Mouse (Mus musculus) liver, embryonic 15.5 days (tissue): ENCODE data around the gene Slc22a8. TPM values are rescaled to one million over a fixed set of nuclear protein-coding genes. Genes with fewer than 3 reads are reported as not detected.

ENCODE experiments used
- ATAC-seq: fragments of 200-750 bp; cut with Nextera tagmentation; 2 replicates; pipeline ENCODE4 v1.8.0; 2017; ENCODE audit warnings: moderate number of reproducible peaks, mild to moderate bottlenecking, moderate library complexity; ENCODE audit not compliant: insufficient read depth
- H3K27ac ChIP-seq: fragments of 300-500 bp; sonication (generic); replicated peaks from 2 replicates; pipeline ENCODE4 v1.5.1; 2015; ENCODE audit warnings: mild to moderate bottlenecking, inconsistent platforms
- H3K27me3 ChIP-seq: fragments of 300-500 bp; sonication (generic); 2 replicates; pipeline ENCODE4 v1.6.1; 2015; ENCODE audit warnings: mild to moderate bottlenecking, inconsistent platforms
- H3K36me3 ChIP-seq: fragments of 300-500 bp; sonication (generic); replicated peaks from 2 replicates; pipeline ENCODE4 v1.6.1; 2015; ENCODE audit warnings: moderate library complexity, mild to moderate bottlenecking, inconsistent platforms
- H3K4me1 ChIP-seq: fragments of 300-500 bp; sonication (generic); replicated peaks from 2 replicates; pipeline ENCODE4 v1.6.1; 2015; ENCODE audit warnings: inconsistent platforms
- H3K4me2 ChIP-seq: fragments of 300-500 bp; sonication (generic); 2 replicates; pipeline ENCODE4 v1.6.1; 2015; ENCODE audit warnings: moderate library complexity, mild to moderate bottlenecking, inconsistent platforms
- H3K4me3 ChIP-seq: fragments of 300-500 bp; sonication (generic); replicated peaks from 2 replicates; pipeline ENCODE4 v1.5.1; 2015; ENCODE audit warnings: mild to moderate bottlenecking, inconsistent platforms
- H3K9ac ChIP-seq: fragments of 300-500 bp; sonication (generic); 2 replicates; pipeline ENCODE4 v1.6.1; 2015; ENCODE audit warnings: moderate library complexity, mild to moderate bottlenecking, inconsistent platforms
- H3K9me3 ChIP-seq: fragments of 300-500 bp; sonication (generic); replicated peaks from 2 replicates; pipeline ENCODE4 v1.6.1; 2016; ENCODE audit warnings: inconsistent platforms
- WGBS: fragments of 180-500 bp; shearing (Covaris S2); methylation state at CpG from one replicate; pipeline ENCODE4 v1.1.7; 2015; ENCODE audit warnings: mixed read lengths; ENCODE audit not compliant: insufficient replicate concordance; 5-methylcytosine and 5-hydroxymethylcytosine counted together
- polyA plus RNA-seq: library from polyadenylated mRNA; unstranded; fragments of >200 nt; fragmentation: Nextera tagmentation; extraction: Ambion mirVana; gene quantifications from 2 replicates; pipeline ENCODE4 v1.2.1, GENCODE M21; 2015

Gene Slc22a8
- polyA plus RNA-seq, 1 experiment from 2014 or later, result 2.1 TPM

GRCm38 (mm10) chr19:8621098-8621497 is 30.0 kb downstream of the Slc22a8 start:
- Histone ChIP-seq H3K27me3 (no peaks in the 10 kb centered on the region; the same call in 1 of the 2 replicates), H3K36me3 (no peaks in the 10 kb centered on the region), H3K9me3 (no peaks in the 10 kb centered on the region), H3K4me2 (no peak overlapping the region), H3K27ac (no peak overlapping the region), H3K4me3 (no peak overlapping the region), H3K4me1 (no peaks in the 10 kb centered on the region), H3K9ac (no peak overlapping the region)
- 76% methylated on average over 7 of the region's 7 CpGs for WGBS
- ATAC-seq, result no peak

- no peak overlapping the region for H3K4me3 ChIP-seq
- no peaks in the 10 kb centered on the region for H3K9me3 ChIP-seq
- no peaks in the 10 kb centered on the region for H3K36me3 ChIP-seq
- H3K4me1 ChIP-seq, result 0 out of 2 replicates have a peak, but pooled peaks cover 4% of the 10 kb centered on the region
- H3K27me3 ChIP-seq, result no peaks in the 10 kb centered on the region; the same call in 1 of the 2 replicates
- peak; percentile 34; the same call in 1 of the 2 replicates for ATAC-seq
- no peak overlapping the region for H3K27ac ChIP-seq
- H3K9ac ChIP-seq, result no peak overlapping the region
- 47% methylated on average over 2 of the region's 2 CpGs for WGBS
- H3K4me2 ChIP-seq, result no peak overlapping the region
These were observed 39.2 kb downstream of the Slc22a8 start for GRCm38 (mm10) chr19:8630249-8630648.

GRCm38 (mm10) chr19:8630826-8631225 is 39.8 kb downstream of the Slc22a8 start:
- Histone ChIP-seq H3K9me3 (no peaks in the 10 kb centered on the region), H3K27me3 (no peaks in the 10 kb centered on the region), H3K4me1 (0 out of 2 replicates have a peak, but pooled peaks cover 4% of the 10 kb centered on the region), H3K36me3 (no peaks in the 10 kb centered on the region), H3K4me3 (no peak overlapping the region), H3K27ac (no peak overlapping the region), H3K4me2 (no peak overlapping the region), H3K9ac (no peak overlapping the region)
- WGBS, result 47% methylated on average over 6 of the region's 6 CpGs
- no peak for ATAC-seq

- no peaks in the 10 kb centered on the region for H3K27me3 ChIP-seq
- H3K9me3 ChIP-seq, result no peaks in the 10 kb centered on the region
- H3K27ac ChIP-seq, result no peak overlapping the region
- H3K4me1 ChIP-seq, result 0 out of 2 replicates have a peak, but pooled peaks cover 4% of the 10 kb centered on the region
- H3K4me3 ChIP-seq, result no peak overlapping the region
- no peaks in the 10 kb centered on the region for H3K36me3 ChIP-seq
- H3K9ac ChIP-seq, result no peak overlapping the region
- ATAC-seq, result no peak
- H3K4me2 ChIP-seq, result no peak overlapping the region
- WGBS, result 36% methylated on average over 1 of the region's 1 CpGs
These were observed 41.0 kb downstream of the Slc22a8 start for GRCm38 (mm10) chr19:8632029-8632428.

GRCm38 (mm10) chr19:8642086-8642485 is 51.0 kb downstream of the Slc22a8 start:
- Histone ChIP-seq H3K36me3 (no peaks in the 10 kb centered on the region), H3K27me3 (no peaks in the 10 kb centered on the region), H3K4me2 (no peak overlapping the region), H3K9ac (no peak overlapping the region), H3K4me3 (no peak overlapping the region), H3K4me1 (no peaks in the 10 kb centered on the region), H3K27ac (no peak overlapping the region), H3K9me3 (no peaks in the 10 kb centered on the region)
- ATAC-seq, result no peak
- WGBS, result 14% methylated on average over 5 of the region's 5 CpGs

- H3K27me3 ChIP-seq, result no peaks in the 10 kb centered on the region
- H3K27ac ChIP-seq, result no peak overlapping the region
- H3K36me3 ChIP-seq, result no peaks in the 10 kb centered on the region
- no peaks in the 10 kb centered on the region for H3K4me1 ChIP-seq
- no peaks in the 10 kb centered on the region for H3K9me3 ChIP-seq
- H3K4me3 ChIP-seq, result no peak overlapping the region
- WGBS, result 62% methylated on average over 2 of the region's 2 CpGs
- H3K9ac ChIP-seq, result no peak overlapping the region
- no peak for ATAC-seq
- no peak overlapping the region for H3K4me2 ChIP-seq
These were observed 55.3 kb downstream of the Slc22a8 start for GRCm38 (mm10) chr19:8646393-8646792.

GRCm38 (mm10) chr19:8655833-8656232 is 64.8 kb downstream of the Slc22a8 start:
- ATAC-seq, result no peak
- no peaks in the 10 kb centered on the region for H3K9me3 ChIP-seq

GRCm38 (mm10) chr19:8656341-8656740 is 65.3 kb downstream of the Slc22a8 start:
- no peak overlapping the region for H3K27ac ChIP-seq
- no peaks in the 10 kb centered on the region for H3K4me1 ChIP-seq
- WGBS, result 65% methylated on average over 4 of the region's 4 CpGs
- H3K36me3 ChIP-seq, result no peaks in the 10 kb centered on the region
- H3K4me3 ChIP-seq, result no peak overlapping the region
- ATAC-seq, result no peak
- no peak overlapping the region for H3K9ac ChIP-seq
- H3K4me2 ChIP-seq, result no peak overlapping the region
- peaks cover 10% of the 10 kb centered on the region; the same call in 1 of the 2 replicates for H3K27me3 ChIP-seq
- no peaks in the 10 kb centered on the region for H3K9me3 ChIP-seq

More at GRCm38 (mm10) chr19:8655833-8656232, 64.8 kb downstream of the Slc22a8 start:
- H3K27ac ChIP-seq, result no peak overlapping the region
- no peak overlapping the region for H3K4me3 ChIP-seq
- H3K4me1 ChIP-seq, result no peaks in the 10 kb centered on the region
- no peaks in the 10 kb centered on the region for H3K36me3 ChIP-seq
- no peak overlapping the region for H3K4me2 ChIP-seq
- H3K27me3 ChIP-seq, result peaks cover 6% of the 10 kb centered on the region; the same call in 1 of the 2 replicates
- H3K9ac ChIP-seq, result no peak overlapping the region

Other genes with a start within 250 kb of the Slc22a8 start
- gene Slc22a30, start 186.1 kb upstream of the Slc22a8 start, polyA plus RNA-seq, result not detected in 2 replicates
- gene Slc22a6, start 26.8 kb downstream of the Slc22a8 start, polyA plus RNA-seq, result 0.02 TPM in 1 of 2 replicates, not detected in the other
- gene Chrm1, start 72.5 kb downstream of the Slc22a8 start, polyA plus RNA-seq, result 0.02 TPM in 1 of 2 replicates, not detected in the other
- gene Slc3a2, start 132.1 kb downstream of the Slc22a8 start, polyA plus RNA-seq, result 124 and 132 TPM in 2 replicates
- 48.8 and 53.0 TPM in 2 replicates for gene Wdr74, start 144.6 kb downstream of the Slc22a8 start, polyA plus RNA-seq
- 0.43 and 0.62 TPM in 2 replicates for gene 1700092M07Rik, start 149.5 kb downstream of the Slc22a8 start, polyA plus RNA-seq
- 53.5 and 53.8 TPM in 2 replicates for gene Stx5a, start 150.2 kb downstream of the Slc22a8 start, polyA plus RNA-seq
- 81.2 and 91.6 TPM in 2 replicates for gene Nxf1, start 165.8 kb downstream of the Slc22a8 start, polyA plus RNA-seq
- 53.8 and 57.3 TPM in 2 replicates for gene Tmem223, start 179.7 kb downstream of the Slc22a8 start, polyA plus RNA-seq
- 90.5 and 96.9 TPM in 2 replicates for gene Tmem179b, start 183.2 kb downstream of the Slc22a8 start, polyA plus RNA-seq
- 13.2 and 15.4 TPM in 2 replicates for gene Taf6l, start 195.2 kb downstream of the Slc22a8 start, polyA plus RNA-seq
- 55.5 and 65.7 TPM in 2 replicates for gene Polr2g, start 207.3 kb downstream of the Slc22a8 start, polyA plus RNA-seq
- 1.2 and 1.3 TPM in 2 replicates for gene Zbtb3, start 211.3 kb downstream of the Slc22a8 start, polyA plus RNA-seq
- gene Ttc9c, start 228.1 kb downstream of the Slc22a8 start, polyA plus RNA-seq, result 22.4 and 22.5 TPM in 2 replicates
- gene Hnrnpul2, start 228.8 kb downstream of the Slc22a8 start, polyA plus RNA-seq, result 2.2 and 2.6 TPM in 2 replicates
- gene AC129217.1, start 238.5 kb downstream of the Slc22a8 start, polyA plus RNA-seq, result not detected in 2 replicates
- 29.8 and 33.1 TPM in 2 replicates for gene Bscl2, start 246.2 kb downstream of the Slc22a8 start, polyA plus RNA-seq
- 0.43 and 0.50 TPM in 2 replicates for gene Gng3, start 247.9 kb downstream of the Slc22a8 start, polyA plus RNA-seq